In genomic region chr1:119305315-119305976, GRCm38 (mm10) we compare ENCODE assay signal across 8 mouse cellular contexts.
DNase-seq lines count a peak whose midpoint lies in the region; ATAC-seq and TF ChIP-seq lines count a peak whose summit lies in the region.
"Had no signal": no experiment of that assay in that cellular context is flagged by ENCODE, and none has a peak within 500 bp of the region (broad histone marks: within the 10 kb centered on the region; RNA-seq: fewer than 3 reads in every experiment).

No protein-coding gene starts in this region.

- H3K27ac ChIP-seq in hindbrain, embryonic 15.5 days (replicated peaks), result no peak overlapping the region
- peak overlapping the region; percentile 35 for H3K27ac ChIP-seq in midbrain, embryonic 13.5 days
- H3K27ac ChIP-seq: heart, adult 2 months had no signal

- no peak overlapping the region for H3K4me2 ChIP-seq in hindbrain, embryonic 15.5 days
- H3K4me2 ChIP-seq in midbrain, embryonic 13.5 days (replicated peaks), result no peak overlapping the region

- peaks cover 10% of the 10 kb centered on the region; the same call in 1 of the 2 replicates for H3K4me1 ChIP-seq in hindbrain, embryonic 15.5 days (replicated peaks)
- H3K4me1 ChIP-seq in midbrain, embryonic 13.5 days (replicated peaks), result peaks cover 24% of the 10 kb centered on the region

- TF ChIP-seq POLR2A in brain, embryonic 14.5 days (IDR thresholded peaks at IDR 0.05; ENCODE audit: borderline replicate concordance, extremely low read depth, insufficient read depth, insufficient read length, poor library complexity, severe bottlenecking), result no peak

- no peaks in the 10 kb centered on the region for H3K27me3 ChIP-seq in hindbrain, embryonic 15.5 days
- H3K27me3 ChIP-seq in midbrain, embryonic 13.5 days, result peaks cover 53% of the 10 kb centered on the region

- no peak overlapping the region for H3K4me3 ChIP-seq in hindbrain, embryonic 15.5 days
- H3K4me3 ChIP-seq in midbrain, embryonic 13.5 days (replicated peaks), result no peak overlapping the region
- H3K4me3 ChIP-seq: heart, adult 2 months had no signal

- H3K9me3 ChIP-seq in hindbrain, embryonic 15.5 days, result no peaks in the 10 kb centered on the region
- H3K9me3 ChIP-seq in midbrain, embryonic 13.5 days, result no peaks in the 10 kb centered on the region

- H3K36me3 ChIP-seq in hindbrain, embryonic 15.5 days, result no peaks in the 10 kb centered on the region
- no peaks in the 10 kb centered on the region for H3K36me3 ChIP-seq in midbrain, embryonic 13.5 days

- no peak for TF ChIP-seq CTCF in brain, embryonic 14.5 days (IDR thresholded peaks at IDR 0.05; ENCODE audit: borderline replicate concordance, extremely low read depth, insufficient read depth, insufficient read length)

- peak; percentile 99 for DNase-seq in ES-CJ7 (ENCODE audit: low read depth, low spot score)
- peak; percentile 71 for DNase-seq in brain, embryonic 14.5 days (ENCODE audit: low read depth)
- no peak for DNase-seq in ovary, postnatal 14 days (ENCODE audit: low spot score)
- no peak for DNase-seq in kidney, postnatal 4 days
- DNase-seq in gastrocnemius, adult 18-20 months (ENCODE audit: low spot score), result no peak
- DNase-seq: heart, adult 2 months had no signal

- H3K9ac ChIP-seq in hindbrain, embryonic 15.5 days, result no peak overlapping the region
- H3K9ac ChIP-seq in midbrain, embryonic 13.5 days (replicated peaks), result no peak overlapping the region

- peak; percentile 58 for ATAC-seq in hindbrain, embryonic 15.5 days (ENCODE audit: low FRiP score, low read depth)
- peak; percentile 84 for ATAC-seq in midbrain, embryonic 13.5 days

- 11% methylated on average over 13 of the region's 13 CpGs for WGBS in hindbrain, embryonic 15.5 days
- WGBS in midbrain, embryonic 13.5 days, result 5% methylated on average over 13 of the region's 13 CpGs

Comparison
In these comparisons a context has a peak if more than half of its experiments do, and no peak if none do; other contexts are left out.
1. DNase-seq: peak in ES-CJ7 (single experiment) and brain, embryonic 14.5 days (single experiment); none in ovary, postnatal 14 days (single experiment), kidney, postnatal 4 days (0 of 2) and gastrocnemius, adult 18-20 months (single experiment).